Mouse (Mus musculus): ENCODE results near the gene Ss18l2.

The Ss18l2 gene

GRCm38 (mm10) chr9:121704261-121704645, 5.9 kb upstream of the Ss18l2 start:
- no peak for DNase-seq (ENCODE audit: low spot score)

- peak; percentile 83 for DNase-seq (ENCODE audit: low spot score)
Measured at GRCm38 (mm10) chr9:121704646-121705625, 5.2 kb upstream of the Ss18l2 start, which contains the start of gene Sec22c. TSS of gene Sec22c (minus strand) at chr9:121705490.

DNA sequence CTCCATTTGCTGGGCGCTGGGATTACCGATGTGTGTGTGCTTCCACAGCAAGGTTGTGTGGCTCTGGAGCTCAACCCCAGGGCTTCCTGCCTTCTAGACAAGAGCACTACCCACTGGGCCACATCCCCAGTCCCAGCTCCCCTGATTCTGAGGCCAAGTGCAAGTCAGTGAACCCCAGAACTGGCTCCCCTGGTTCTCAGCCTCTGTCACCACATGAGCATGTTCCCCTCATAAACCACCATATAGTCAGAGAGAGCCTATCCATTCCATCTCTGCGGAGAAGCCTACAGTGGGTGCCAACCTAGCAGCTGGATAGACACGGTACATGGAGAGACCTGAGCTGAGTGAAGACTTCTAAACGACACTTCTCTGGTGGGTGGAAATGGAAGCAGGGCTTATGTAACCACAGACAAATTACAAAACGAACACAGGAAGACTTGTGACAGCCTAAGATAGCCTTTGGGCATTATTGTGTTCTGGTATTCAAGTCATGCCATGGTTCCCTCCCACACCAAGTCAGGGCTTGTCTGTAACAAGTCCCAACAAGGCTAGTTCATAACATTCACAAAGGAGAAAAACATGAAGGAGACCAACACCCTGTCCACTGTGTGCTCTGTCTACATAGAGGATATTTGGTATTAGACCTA, 4.0 kb upstream of the Ss18l2 start:
- no peak for DNase-seq (ENCODE audit: low spot score)

GRCm38 (mm10) chr9:121707801-121708200, 2.3 kb upstream of the Ss18l2 start:
- no peak for DNase-seq (ENCODE audit: low spot score)

- DNase-seq (ENCODE audit: low spot score), result no peak
Measured at GRCm38 (mm10) chr9:121708506-121709486, 1.3 kb upstream of the Ss18l2 start.

DNA sequence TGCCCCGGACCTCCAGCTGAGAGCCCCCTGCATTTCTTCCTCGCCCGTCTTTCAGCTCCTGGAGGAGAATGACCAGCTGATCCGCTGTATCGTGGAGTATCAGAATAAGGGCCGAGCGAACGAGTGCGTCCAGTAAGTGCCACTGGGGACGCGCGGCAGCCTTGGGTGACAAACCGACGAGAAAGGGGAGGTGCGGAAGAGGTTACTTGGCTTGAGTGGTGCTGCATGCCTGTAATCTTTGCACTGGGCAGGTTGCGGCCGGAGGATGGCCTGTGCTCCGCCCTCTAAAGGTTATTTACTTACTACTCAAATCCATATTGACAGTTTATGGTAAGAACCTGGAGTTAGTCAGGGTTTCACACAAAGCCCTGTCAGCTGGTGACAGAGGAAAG, 451 bp downstream of the Ss18l2 start:
- DNase-seq (ENCODE audit: low spot score), result no peak

DNA sequence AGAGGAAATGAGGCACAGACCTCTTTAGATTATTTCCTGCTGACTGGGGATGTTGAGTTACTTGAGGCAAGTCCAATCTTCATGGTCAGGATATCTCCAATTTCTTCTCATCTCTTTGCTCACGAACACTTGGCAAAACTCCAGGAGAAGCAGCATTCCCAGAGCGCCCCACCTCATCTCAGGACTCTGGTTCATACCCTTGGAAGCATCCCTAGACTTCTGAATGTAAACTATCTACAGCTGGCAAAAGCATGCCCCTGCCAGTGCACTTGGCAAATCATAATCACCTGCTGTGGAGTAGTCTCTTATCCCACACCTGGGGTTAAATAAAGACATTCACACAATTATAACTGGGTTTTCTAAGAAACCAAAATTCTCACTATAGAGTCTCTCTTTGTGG, 6.9 kb downstream of the Ss18l2 start:
- no peak for DNase-seq (ENCODE audit: low spot score)

DNA sequence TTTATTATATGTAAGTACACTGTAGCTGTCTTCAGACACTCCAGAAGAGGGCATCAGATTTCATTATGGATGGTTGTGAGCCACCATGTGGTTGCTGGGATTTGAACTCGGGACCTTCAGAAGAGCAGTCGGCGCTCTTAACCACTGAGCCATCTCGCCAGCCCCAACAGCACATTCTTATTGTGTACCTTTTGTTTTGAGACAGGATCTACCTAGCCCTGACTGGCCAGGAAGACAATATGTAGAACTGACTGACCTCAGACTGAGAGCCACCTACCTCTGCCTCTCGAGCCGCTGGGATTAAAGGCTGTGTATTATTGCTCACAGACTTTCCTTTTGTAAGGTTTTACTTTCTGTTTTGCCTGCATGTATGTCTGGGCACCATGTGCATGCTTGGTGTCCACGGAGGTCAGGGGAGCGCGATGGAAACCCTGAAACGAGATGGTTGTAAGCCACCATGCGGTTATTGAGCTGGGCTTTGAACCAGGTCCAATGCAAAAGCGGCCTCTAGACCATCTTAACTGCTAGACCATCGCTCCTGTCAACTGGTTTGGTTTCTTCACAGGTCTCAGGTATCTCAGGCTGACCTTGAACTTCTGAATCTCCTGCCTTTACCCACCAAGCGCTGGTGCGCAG, 8.1 kb downstream of the Ss18l2 start:
- no peak for DNase-seq (ENCODE audit: low spot score)

GRCm38 (mm10) chr9:121718792-121719318, 8.7 kb downstream of the Ss18l2 start, which contains the start of gene Nktr:
TSS of gene Nktr (plus strand) at chr9:121719169.
- peak; percentile 97 for DNase-seq (ENCODE audit: low spot score)

- DNase-seq (ENCODE audit: low spot score), result no peak
Measured at GRCm38 (mm10) chr9:121719347-121720331, 9.5 kb downstream of the Ss18l2 start.

DNA sequence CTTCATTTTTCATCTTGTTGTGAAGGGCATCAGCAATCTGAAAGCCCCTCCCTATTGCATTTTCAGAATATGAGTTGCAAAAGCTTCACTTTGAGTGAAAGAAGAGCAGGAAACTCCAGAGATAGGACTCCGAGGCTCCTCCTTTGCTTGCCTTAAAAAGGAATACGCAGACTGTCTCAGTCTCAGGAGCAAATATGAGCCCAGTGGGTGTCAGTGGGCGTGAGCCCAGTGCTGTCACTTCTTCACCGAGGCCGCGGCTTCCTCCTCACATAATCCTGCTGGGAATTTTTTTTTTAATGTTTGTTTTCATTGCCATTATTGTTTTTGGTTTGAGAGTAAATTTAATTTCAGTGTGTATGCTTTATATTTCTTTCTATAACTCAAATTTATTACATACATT, 30.4 kb downstream of the Ss18l2 start:
- no peak for DNase-seq (ENCODE audit: low spot score)

- no peak for DNase-seq (ENCODE audit: low spot score)
Measured at GRCm38 (mm10) chr9:121741168-121741567, 31.0 kb downstream of the Ss18l2 start.

DNA sequence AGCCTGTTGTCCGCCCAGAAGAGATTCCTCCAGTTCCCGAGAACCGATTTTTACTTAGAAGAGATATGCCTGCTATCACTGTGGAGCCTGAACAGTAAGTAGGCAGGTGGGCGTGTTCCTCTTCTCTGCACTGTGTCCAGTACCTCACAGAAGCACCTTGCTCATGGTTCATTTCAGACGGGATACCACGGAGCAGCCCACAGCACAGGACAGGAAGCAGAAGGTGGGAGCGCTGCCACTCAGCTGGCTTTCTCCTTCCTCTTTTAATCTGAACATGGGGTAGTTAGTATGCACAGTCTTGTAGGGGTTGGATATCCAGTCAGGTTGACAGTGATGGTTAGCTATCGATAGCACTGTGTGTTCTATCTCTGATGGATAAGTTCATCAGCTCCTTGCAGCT, 33.9 kb downstream of the Ss18l2 start:
- DNase-seq (ENCODE audit: low spot score), result no peak

- DNase-seq (ENCODE audit: low spot score), result no peak
Measured at GRCm38 (mm10) chr9:121752774-121753173, 42.6 kb downstream of the Ss18l2 start.

GRCm38 (mm10) chr9:121754624-121755023, 44.5 kb downstream of the Ss18l2 start:
- DNase-seq (ENCODE audit: low spot score), result no peak

GRCm38 (mm10) chr9:121756785-121757184, 46.7 kb downstream of the Ss18l2 start:
- no peak for DNase-seq (ENCODE audit: low spot score)

DNA sequence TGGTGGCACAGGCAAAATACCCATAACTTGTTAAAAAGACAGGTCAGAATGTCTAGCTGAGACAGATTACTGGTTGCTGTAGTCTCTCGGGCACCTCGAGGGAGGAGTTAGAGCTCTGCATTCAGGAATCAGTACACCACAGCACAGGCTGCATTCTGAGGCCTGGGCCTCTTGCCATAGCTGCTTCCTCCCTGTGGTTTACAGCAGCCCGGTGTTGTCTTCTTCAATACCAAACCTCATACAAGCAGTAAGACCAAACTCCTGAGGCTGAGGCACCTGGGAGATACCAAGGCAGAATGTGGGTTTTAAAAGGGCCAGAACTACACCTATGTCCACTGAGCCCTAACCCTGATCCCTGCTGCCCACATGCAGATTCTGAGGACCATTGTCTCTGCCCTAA, 47.3 kb downstream of the Ss18l2 start:
- no peak for DNase-seq (ENCODE audit: low spot score)

GRCm38 (mm10) chr9:121757835-121758814, 48.0 kb downstream of the Ss18l2 start:
- no peak for DNase-seq (ENCODE audit: low spot score)

All from left cerebral cortex, adult 11 months (tissue).